Mouse (Mus musculus): ENCODE measurements at regions not wholly inside any gene's neighbourhood (a gene's known extent, or its start where the extent isn't known, plus 50 kb on each side); places are given as distances from the start of the nearest gene placed in this dataset.

- Histone ChIP-seq H3K4me1 (ENCODE audit: control insufficient read depth, insufficient read depth, low read length) (no peaks in the 10 kb centered on the region), H3K27ac (ENCODE audit: insufficient read depth, low read length) (no peak overlapping the region), H3K4me3 (replicated peaks; ENCODE audit: insufficient read depth, low read depth, low read length) (no peak overlapping the region), H3K27me3 (ENCODE audit: control insufficient read depth, insufficient read depth, low read length) (no peaks in the 10 kb centered on the region)
- TF ChIP-seq CTCF (IDR thresholded peaks at IDR 0.05; ENCODE audit: borderline replicate concordance, insufficient read depth, low read depth, low read length) (no peak), POLR2A (IDR thresholded peaks at IDR 0.05; ENCODE audit: borderline replicate concordance, insufficient read depth, low read length) (no peak)
- no peak for DNase-seq
Measured at GRCm38 (mm10) chr15:62822305-62822704, 1022.7 kb downstream of the Gsdmc2 start.

GRCm38 (mm10) chr15:62813093-62813492 is 1031.9 kb downstream of the Gsdmc2 start:
- Histone ChIP-seq H3K27me3 (ENCODE audit: control insufficient read depth, insufficient read depth, low read length) (no peaks in the 10 kb centered on the region; the same call in 1 of the 2 replicates), H3K4me1 (ENCODE audit: control insufficient read depth, insufficient read depth, low read length) (no peaks in the 10 kb centered on the region), H3K27ac (ENCODE audit: insufficient read depth, low read length) (no peak overlapping the region), H3K4me3 (replicated peaks; ENCODE audit: insufficient read depth, low read depth, low read length) (no peak overlapping the region)
- TF ChIP-seq CTCF (IDR thresholded peaks at IDR 0.05; ENCODE audit: borderline replicate concordance, insufficient read depth, low read depth, low read length) (no peak), POLR2A (IDR thresholded peaks at IDR 0.05; ENCODE audit: borderline replicate concordance, insufficient read depth, low read length) (no peak)
- no peak for DNase-seq
- 86% methylated on average over 1 of the region's 1 CpGs for WGBS

- no peak for DNase-seq
- TF ChIP-seq POLR2A (IDR thresholded peaks at IDR 0.05; ENCODE audit: borderline replicate concordance, insufficient read depth, low read length) = no peak
- TF ChIP-seq CTCF (IDR thresholded peaks at IDR 0.05; ENCODE audit: borderline replicate concordance, insufficient read depth, low read depth, low read length) = no peak
- WGBS = 12% methylated on average over 2 of the region's 2 CpGs
- Histone ChIP-seq H3K4me1 (ENCODE audit: control insufficient read depth, insufficient read depth, low read length) (no peaks in the 10 kb centered on the region), H3K27me3 (ENCODE audit: control insufficient read depth, insufficient read depth, low read length) (no peaks in the 10 kb centered on the region; the same call in 1 of the 2 replicates), H3K27ac (ENCODE audit: insufficient read depth, low read length) (no peak overlapping the region), H3K4me3 (replicated peaks; ENCODE audit: insufficient read depth, low read depth, low read length) (no peak overlapping the region)
Measured at GRCm38 (mm10) chr15:62812026-62812425, 1033.0 kb downstream of the Gsdmc2 start.

GRCm38 (mm10) chr15:62809320-62809719 is 1035.7 kb downstream of the Gsdmc2 start:
- H3K27me3 ChIP-seq (ENCODE audit: control insufficient read depth, insufficient read depth, low read length) = no peaks in the 10 kb centered on the region; the same call in 1 of the 2 replicates
- TF ChIP-seq POLR2A (IDR thresholded peaks at IDR 0.05; ENCODE audit: borderline replicate concordance, insufficient read depth, low read length) (no peak), CTCF (IDR thresholded peaks at IDR 0.05; ENCODE audit: borderline replicate concordance, insufficient read depth, low read depth, low read length) (no peak)
- WGBS = 95% methylated on average over 3 of the region's 3 CpGs
- H3K4me1 ChIP-seq (ENCODE audit: control insufficient read depth, insufficient read depth, low read length) = no peaks in the 10 kb centered on the region
- DNase-seq = no peak
- H3K27ac ChIP-seq (ENCODE audit: insufficient read depth, low read length) = no peak overlapping the region
- no peak overlapping the region for H3K4me3 ChIP-seq (replicated peaks; ENCODE audit: insufficient read depth, low read depth, low read length)

GRCm38 (mm10) chr15:62808087-62808808 is 1036.7 kb downstream of the Gsdmc2 start:
- TF ChIP-seq POLR2A (IDR thresholded peaks at IDR 0.05; ENCODE audit: borderline replicate concordance, insufficient read depth, low read length) (no peak), CTCF (IDR thresholded peaks at IDR 0.05; ENCODE audit: borderline replicate concordance, insufficient read depth, low read depth, low read length) (no peak)
- H3K27ac ChIP-seq (ENCODE audit: insufficient read depth, low read length) = no peak overlapping the region
- DNase-seq = no peak
- H3K4me1 ChIP-seq (ENCODE audit: control insufficient read depth, insufficient read depth, low read length) = no peaks in the 10 kb centered on the region
- H3K4me3 ChIP-seq (replicated peaks; ENCODE audit: insufficient read depth, low read depth, low read length) = no peak overlapping the region
- 94% methylated on average over 4 of the region's 4 CpGs for WGBS
- no peaks in the 10 kb centered on the region; the same call in 1 of the 2 replicates for H3K27me3 ChIP-seq (ENCODE audit: control insufficient read depth, insufficient read depth, low read length)

GRCm38 (mm10) chr15:62807364-62807763 is 1037.6 kb downstream of the Gsdmc2 start:
- no peak overlapping the region for H3K27ac ChIP-seq (ENCODE audit: insufficient read depth, low read length)
- 94% methylated on average over 1 of the region's 1 CpGs for WGBS
- no peak for DNase-seq

GRCm38 (mm10) chr15:62802770-62803169 is 1042.2 kb downstream of the Gsdmc2 start:
- TF ChIP-seq CTCF (IDR thresholded peaks at IDR 0.05; ENCODE audit: borderline replicate concordance, insufficient read depth, low read depth, low read length) (no peak), POLR2A (IDR thresholded peaks at IDR 0.05; ENCODE audit: borderline replicate concordance, insufficient read depth, low read length) (no peak)
- Histone ChIP-seq H3K27ac (ENCODE audit: insufficient read depth, low read length) (no peak overlapping the region), H3K27me3 (ENCODE audit: control insufficient read depth, insufficient read depth, low read length) (no peaks in the 10 kb centered on the region), H3K4me1 (ENCODE audit: control insufficient read depth, insufficient read depth, low read length) (no peaks in the 10 kb centered on the region), H3K4me3 (replicated peaks; ENCODE audit: insufficient read depth, low read depth, low read length) (no peak overlapping the region)
- DNase-seq = no peak

More at GRCm38 (mm10) chr15:62807364-62807763, 1037.6 kb downstream of the Gsdmc2 start:
- Histone ChIP-seq H3K4me3 (replicated peaks; ENCODE audit: insufficient read depth, low read depth, low read length) (no peak overlapping the region), H3K4me1 (ENCODE audit: control insufficient read depth, insufficient read depth, low read length) (no peaks in the 10 kb centered on the region), H3K27me3 (ENCODE audit: control insufficient read depth, insufficient read depth, low read length) (no peaks in the 10 kb centered on the region; the same call in 1 of the 2 replicates)
- TF ChIP-seq CTCF (IDR thresholded peaks at IDR 0.05; ENCODE audit: borderline replicate concordance, insufficient read depth, low read depth, low read length) = no peak

- Histone ChIP-seq H3K4me1 (ENCODE audit: control insufficient read depth, insufficient read depth, low read length) (no peaks in the 10 kb centered on the region), H3K4me3 (replicated peaks; ENCODE audit: insufficient read depth, low read depth, low read length) (no peak overlapping the region), H3K27me3 (ENCODE audit: control insufficient read depth, insufficient read depth, low read length) (no peaks in the 10 kb centered on the region), H3K27ac (ENCODE audit: insufficient read depth, low read length) (no peak overlapping the region)
- TF ChIP-seq CTCF (IDR thresholded peaks at IDR 0.05; ENCODE audit: borderline replicate concordance, insufficient read depth, low read depth, low read length) = no peak
- no peak for TF ChIP-seq POLR2A (IDR thresholded peaks at IDR 0.05; ENCODE audit: borderline replicate concordance, insufficient read depth, low read length)
- DNase-seq = no peak
- 62% methylated on average over 4 of the region's 4 CpGs for WGBS
Measured at GRCm38 (mm10) chr15:62798731-62799130, 1046.2 kb downstream of the Gsdmc2 start.

All from cerebellum, adult 2 months (tissue).